Mouse (Mus musculus) testis, adult 2 months (tissue): Measurements from ENCODE around the gene Trim25. TPM values are rescaled to one million over a fixed set of nuclear protein-coding genes. Genes with fewer than 3 reads are reported as not detected.

Experiments
- H3K27ac ChIP-seq: fragments of 200-500 bp; 2 replicates; pipeline ENCODE4 v1.5.1; 2012; ENCODE audit warnings: low read depth, low read length; ENCODE audit not compliant: control insufficient read depth, insufficient read depth
- H3K27me3 ChIP-seq: fragments of 200-500 bp; 2 replicates; pipeline ENCODE4 v1.6.1; 2012; ENCODE audit warnings: mild to moderate bottlenecking, low read length, moderate library complexity; ENCODE audit not compliant: control insufficient read depth, insufficient read depth
- H3K36me3 ChIP-seq: fragments of 200-500 bp; 2 replicates; pipeline ENCODE4 v1.6.1; 2012; ENCODE audit warnings: mild to moderate bottlenecking, low read length; ENCODE audit not compliant: control insufficient read depth, insufficient read depth
- H3K4me1 ChIP-seq: fragments of 200-500 bp; 2 replicates; pipeline ENCODE4 v1.6.1; 2012; ENCODE audit warnings: low read length; ENCODE audit not compliant: control insufficient read depth, insufficient read depth
- H3K4me3 ChIP-seq: fragments of 200-500 bp; 2 replicates; pipeline ENCODE4 v1.5.1; 2012; ENCODE audit warnings: low read depth, mild to moderate bottlenecking, low read length, moderate library complexity, mixed read lengths; ENCODE audit not compliant: control insufficient read depth
- CTCF ChIP-seq: fragments of 200-500 bp; IDR thresholded peaks from 2 replicates; pipeline ENCODE4 v1.5.1; 2012; ENCODE audit warnings: low read depth, mild to moderate bottlenecking, inconsistent platforms, low read length, moderate library complexity; ENCODE audit not compliant: control insufficient read depth, insufficient read depth, insufficient replicate concordance
- POLR2A ChIP-seq: fragments of 200-500 bp; IDR thresholded peaks from 2 replicates; pipeline ENCODE4 v1.6.1; 2012; ENCODE audit warnings: low read depth, mild to moderate bottlenecking, inconsistent platforms, low read length, moderate library complexity; ENCODE audit not compliant: control insufficient read depth
- polyA plus RNA-seq: library from polyadenylated mRNA; depleted of rRNA; stranded (reverse); fragments of >200 nt; gene quantifications from 2 replicates; pipeline ENCODE4 v1.2.3, GENCODE M21; 2012; rRNA removed

Trim25 gene
- 4.3 and 4.6 TPM in 2 replicates for polyA plus RNA-seq

GRCm38 (mm10) chr11:88998974-88999722, at the start of gene Trim25:
TSS of gene Trim25 (plus strand) at chr11:88999376.
- H3K27ac ChIP-seq, result peak within 1 kb of the TSS; percentile 84
- peak within 1 kb of the TSS; percentile 88 for H3K4me3 ChIP-seq
- peaks cover 10% of the 10 kb centered on the region for H3K4me1 ChIP-seq
- no peaks in the 10 kb centered on the region for H3K36me3 ChIP-seq
- TF ChIP-seq POLR2A (peak; percentile 92), CTCF (no peak)
- H3K27me3 ChIP-seq, result no peaks in the 10 kb centered on the region

- 0 out of 2 replicates have a peak overlapping the region, but pooled peaks have one; percentile 26 for H3K27ac ChIP-seq
- H3K27me3 ChIP-seq, result no peaks in the 10 kb centered on the region
- H3K36me3 ChIP-seq, result peaks cover 4% of the 10 kb centered on the region
- no peak overlapping the region for H3K4me3 ChIP-seq
- TF ChIP-seq CTCF (no peak), POLR2A (no peak)
- H3K4me1 ChIP-seq, result no peaks in the 10 kb centered on the region; the same call in 1 of the 2 replicates
Observed at GRCm38 (mm10) chr11:88949802-88950639, 49.2 kb upstream of the Trim25 start.

DNA sequence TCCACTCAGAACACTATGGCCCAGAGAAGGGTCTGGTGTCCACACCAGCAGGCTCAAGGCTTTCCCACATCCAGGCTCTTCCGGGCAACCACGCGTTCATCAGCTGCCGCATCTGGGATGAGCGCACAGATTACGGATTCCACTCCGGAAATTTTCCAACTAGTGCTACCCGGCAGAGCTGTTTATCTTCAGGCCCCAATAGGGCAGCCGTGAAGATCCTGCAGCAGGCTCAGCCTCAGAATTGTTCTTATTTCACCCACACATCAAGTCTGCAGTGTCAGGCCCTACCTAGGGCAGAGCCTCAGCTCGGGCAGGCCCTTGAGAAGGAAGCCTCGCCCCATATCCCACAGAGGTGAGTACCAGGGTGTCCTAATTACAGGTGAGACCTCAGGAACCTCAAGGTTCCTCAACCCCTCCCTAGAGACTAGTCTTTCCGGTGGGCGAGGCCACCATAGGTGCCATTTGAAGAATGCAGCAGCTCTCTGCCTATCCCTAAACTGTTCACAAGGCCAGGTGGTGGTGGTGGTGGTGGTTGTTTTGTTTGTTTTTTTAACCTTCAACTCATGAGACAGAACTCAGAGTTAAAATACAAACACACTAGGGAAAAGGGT, 48.4 kb upstream of the Trim25 start:
- Histone ChIP-seq H3K4me3 (no peak overlapping the region), H3K4me1 (no peaks in the 10 kb centered on the region; the same call in 1 of the 2 replicates), H3K36me3 (peaks cover 4% of the 10 kb centered on the region), H3K27ac (0 out of 2 replicates have a peak overlapping the region, but pooled peaks have one; percentile 26), H3K27me3 (no peaks in the 10 kb centered on the region)
- TF ChIP-seq POLR2A (no peak), CTCF (no peak)

GRCm38 (mm10) chr11:88951576-88951975, 47.6 kb upstream of the Trim25 start:
- Histone ChIP-seq H3K4me3 (no peak overlapping the region), H3K27me3 (no peaks in the 10 kb centered on the region), H3K36me3 (peaks cover 4% of the 10 kb centered on the region), H3K27ac (no peak overlapping the region), H3K4me1 (no peaks in the 10 kb centered on the region; the same call in 1 of the 2 replicates)
- TF ChIP-seq CTCF, result no peak
- TF ChIP-seq POLR2A, result no peak

DNA sequence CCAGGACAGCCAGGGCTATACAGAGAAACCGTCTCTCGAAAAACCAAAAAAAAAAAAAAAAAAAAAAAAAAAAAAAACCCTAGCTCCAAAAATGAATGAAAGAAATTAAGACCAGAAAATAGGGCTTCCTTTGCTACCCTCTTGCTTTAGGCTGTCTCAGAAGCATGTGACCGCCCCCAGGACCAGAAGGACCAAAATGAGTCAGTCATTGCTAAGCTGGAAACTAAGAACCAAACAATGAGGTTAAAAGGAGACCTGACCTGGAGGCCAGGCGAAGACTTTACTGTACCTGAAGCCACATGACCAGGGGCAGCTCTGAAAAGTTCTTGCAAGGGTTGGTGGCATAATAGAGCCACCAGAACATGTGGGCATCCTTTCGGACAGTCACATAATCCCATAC, 47.1 kb upstream of the Trim25 start:
- Histone ChIP-seq H3K4me1 (no peaks in the 10 kb centered on the region; the same call in 1 of the 2 replicates), H3K27ac (no peak overlapping the region), H3K36me3 (peaks cover 2% of the 10 kb centered on the region), H3K4me3 (no peak overlapping the region), H3K27me3 (no peaks in the 10 kb centered on the region)
- TF ChIP-seq CTCF (no peak), POLR2A (no peak)

DNA sequence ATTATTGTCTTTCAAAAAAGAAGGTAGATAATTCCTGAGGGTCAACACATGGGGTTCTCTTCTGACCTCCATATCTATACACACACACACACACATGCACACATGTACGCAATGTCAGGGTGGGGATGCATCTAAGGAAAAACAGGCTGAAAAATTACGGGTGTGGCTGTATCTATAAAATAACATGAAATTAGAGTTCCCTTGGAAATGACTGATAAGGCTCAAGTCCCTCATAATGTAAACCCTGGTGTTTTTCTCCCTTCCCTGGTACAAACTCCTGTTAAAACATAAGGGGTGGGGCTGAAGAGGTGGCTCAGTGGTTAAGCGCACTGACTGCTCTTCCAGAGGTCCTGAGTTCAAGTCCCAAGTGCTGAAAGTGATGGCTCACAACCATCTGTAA, 45.6 kb upstream of the Trim25 start:
- TF ChIP-seq CTCF (no peak), POLR2A (no peak)
- peak overlapping the region; percentile 13; the same call in 1 of the 2 replicates for H3K4me3 ChIP-seq
- H3K27ac ChIP-seq, result no peak overlapping the region
- H3K36me3 ChIP-seq, result peaks cover 2% of the 10 kb centered on the region
- no peaks in the 10 kb centered on the region; the same call in 1 of the 2 replicates for H3K4me1 ChIP-seq
- no peaks in the 10 kb centered on the region for H3K27me3 ChIP-seq

- peak overlapping the region; percentile 69 for H3K27ac ChIP-seq
- H3K36me3 ChIP-seq, result peaks cover 1% of the 10 kb centered on the region
- H3K4me3 ChIP-seq, result peak overlapping the region; percentile 90
- no peaks in the 10 kb centered on the region for H3K27me3 ChIP-seq
- no peak for TF ChIP-seq CTCF
- no peak for TF ChIP-seq POLR2A
- H3K4me1 ChIP-seq, result no peaks in the 10 kb centered on the region; the same call in 1 of the 2 replicates
Observed at GRCm38 (mm10) chr11:88954803-88955202, 44.4 kb upstream of the Trim25 start.
